ENCODE assay signal across 16 mouse cellular contexts in the genomic region with DNA sequence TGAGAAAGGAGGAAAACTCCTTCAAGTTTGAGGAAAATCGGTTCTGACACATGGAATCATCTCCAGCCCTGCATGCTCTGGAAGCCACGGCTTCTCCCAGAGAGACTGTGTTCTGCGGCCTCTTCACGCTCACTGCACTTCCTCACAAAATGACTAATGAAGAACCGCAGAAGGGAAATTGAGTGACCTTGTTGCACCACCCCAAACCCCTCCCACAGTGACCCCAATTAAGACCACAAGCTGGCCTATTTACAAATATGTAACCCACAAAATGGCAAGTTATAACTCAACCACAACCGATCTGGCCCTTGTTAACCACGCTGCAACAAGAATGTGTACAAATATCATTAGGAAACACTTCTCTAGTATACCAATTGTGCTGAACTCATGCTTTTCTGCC.
DNase-seq lines count a peak whose midpoint lies in the region; ATAC-seq lines count a peak whose summit lies in the region.
"Had no signal": no experiment of that assay in that cellular context is flagged by ENCODE, and none has a peak within 500 bp of the region (broad histone marks: within the 10 kb centered on the region; RNA-seq: fewer than 3 reads in every experiment).

No protein-coding gene starts in this region.

- no peak overlapping the region for H3K9ac ChIP-seq in embryonic facial prominence, embryonic 14.5 days (ENCODE audit: low read depth, low read length)
- H3K9ac ChIP-seq: forebrain, embryonic 12.5 days; hindbrain, embryonic 14.5 days; lung, embryonic 14.5 days; midbrain, embryonic 12.5 days; neural tube, embryonic 12.5 days had no signal

- peak; percentile 37; the same call in 1 of the 2 replicates for ATAC-seq in embryonic facial prominence, embryonic 14.5 days (ENCODE audit: low read depth)
- peak; percentile 87 for ATAC-seq in megakaryocyte, adult 5-6 weeks (ENCODE audit: poor library complexity, severe bottlenecking)

- no peaks in the 10 kb centered on the region for H3K27me3 ChIP-seq in embryonic facial prominence, embryonic 14.5 days (replicated peaks; ENCODE audit: control insufficient read depth, insufficient read depth, low read length)
- H3K27me3 ChIP-seq: forebrain, embryonic 12.5 days; midbrain, embryonic 12.5 days; neural tube, embryonic 12.5 days had no signal

- no peak overlapping the region for H3K27ac ChIP-seq in embryonic facial prominence, embryonic 14.5 days (replicated peaks; ENCODE audit: low read depth, low read length)
- H3K27ac ChIP-seq: forebrain, embryonic 12.5 days; hindbrain, embryonic 14.5 days; left cerebral cortex, adult 2 months; midbrain, embryonic 12.5 days; neural tube, embryonic 12.5 days had no signal

- H3K4me1 ChIP-seq in embryonic facial prominence, embryonic 14.5 days (ENCODE audit: control insufficient read depth, insufficient read depth, low read length), result peaks cover 12% of the 10 kb centered on the region
- H3K4me1 ChIP-seq: forebrain, embryonic 12.5 days; midbrain, embryonic 12.5 days had no signal

- H3K4me3 ChIP-seq in embryonic facial prominence, embryonic 14.5 days (ENCODE audit: low read depth, low read length), result no peak overlapping the region
- H3K4me3 ChIP-seq: forebrain, embryonic 12.5 days; left cerebral cortex, adult 2 months; midbrain, embryonic 12.5 days; neural tube, embryonic 12.5 days had no signal

- WGBS in embryonic facial prominence, embryonic 14.5 days, result 54% methylated on average over 7 of the region's 7 CpGs

- no peaks in the 10 kb centered on the region for H3K36me3 ChIP-seq in embryonic facial prominence, embryonic 14.5 days (ENCODE audit: control insufficient read depth, insufficient read depth, low read length)
- H3K36me3 ChIP-seq: forebrain, embryonic 12.5 days; midbrain, embryonic 12.5 days; neural tube, embryonic 12.5 days had no signal

- peak; percentile 2 for DNase-seq in left cerebral cortex, postnatal 4 days
- no peak for DNase-seq in left cerebral cortex, postnatal 25 days (ENCODE audit: low spot score in 2 of 2)
- peak; percentile 98 for DNase-seq in Muller cell, postnatal 12 days (ENCODE audit: inconsistent ontology term)
- peak; percentile 88 for DNase-seq in embryonic facial prominence, embryonic 14.5 days (ENCODE audit: low spot score)
- DNase-seq in left cerebral cortex, adult 9 months (ENCODE audit: low spot score in 2 of 2), result no peak
- no peak for DNase-seq in heart, postnatal 36 days
- DNase-seq: cerebellum, adult 18-20 months; embryo, embryonic 11 days; gastrocnemius, postnatal 14 days; lung, embryonic 14.5 days had no signal

- intact Hi-C loops in left cerebral cortex, postnatal 4 days (cut with DNase I), result no loop called here
- intact Hi-C loops in left cerebral cortex, postnatal 25 days (cut with DNase I), result no loop called here
- intact Hi-C loops in heart, postnatal 36 days (cut with DNase I), result loop anchor here (5.0 kb wide), 1 partner anchor 432 kb away; no protein-coding TSS in a partner anchor

- no peaks in the 10 kb centered on the region for H3K9me3 ChIP-seq in embryonic facial prominence, embryonic 14.5 days (ENCODE audit: control insufficient read depth, low read length)
- H3K9me3 ChIP-seq: forebrain, embryonic 12.5 days; midbrain, embryonic 12.5 days; neural tube, embryonic 12.5 days had no signal

- no peak overlapping the region for H3K4me2 ChIP-seq in embryonic facial prominence, embryonic 14.5 days (ENCODE audit: low read depth, low read length)
- H3K4me2 ChIP-seq: forebrain, embryonic 12.5 days; hindbrain, embryonic 14.5 days; lung, embryonic 14.5 days; midbrain, embryonic 12.5 days; neural tube, embryonic 12.5 days had no signal

Comparison
In these comparisons a context has a peak if more than half of its experiments do, and no peak if none do; other contexts are left out.
1. DNase-seq: peak in left cerebral cortex, postnatal 4 days (single experiment), Muller cell, postnatal 12 days (single experiment) and embryonic facial prominence, embryonic 14.5 days (single experiment); none in left cerebral cortex, postnatal 25 days (0 of 2), left cerebral cortex, adult 9 months (0 of 2) and heart, postnatal 36 days (0 of 2).